Mouse (Mus musculus) layer of hippocampus, adult 9-11 months (tissue): ENCODE results near the gene Cacnb3.

Experiments used
- DNase-seq: peaks from one replicate; pipeline ENCODE4 v3.0.0; 2022

Cacnb3 gene

DNA sequence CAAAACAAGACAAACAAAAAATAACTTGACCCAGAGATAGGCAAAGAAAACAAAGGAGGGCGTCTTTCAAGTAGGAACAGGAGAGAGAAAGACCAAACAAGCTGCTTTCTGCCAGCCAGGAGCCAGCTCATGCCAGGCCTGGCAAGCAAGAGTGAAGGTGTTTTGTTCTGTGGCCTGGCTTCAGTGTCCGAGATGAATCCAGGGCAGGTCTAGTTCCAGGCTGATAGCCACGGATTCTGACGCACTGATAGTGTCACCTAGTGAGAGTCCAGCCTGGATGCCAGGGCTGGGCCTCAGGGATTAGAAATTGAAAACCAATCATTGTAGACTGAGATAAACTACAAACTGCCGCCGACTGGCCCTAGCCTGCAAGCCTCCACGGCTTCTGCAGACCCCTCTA, 47.3 kb downstream of the Cacnb3 start:
- DNase-seq: no peak

GRCm38 (mm10) chr15:98680660-98681059, 50.0 kb downstream of the Cacnb3 start:
- DNase-seq: no peak

DNA sequence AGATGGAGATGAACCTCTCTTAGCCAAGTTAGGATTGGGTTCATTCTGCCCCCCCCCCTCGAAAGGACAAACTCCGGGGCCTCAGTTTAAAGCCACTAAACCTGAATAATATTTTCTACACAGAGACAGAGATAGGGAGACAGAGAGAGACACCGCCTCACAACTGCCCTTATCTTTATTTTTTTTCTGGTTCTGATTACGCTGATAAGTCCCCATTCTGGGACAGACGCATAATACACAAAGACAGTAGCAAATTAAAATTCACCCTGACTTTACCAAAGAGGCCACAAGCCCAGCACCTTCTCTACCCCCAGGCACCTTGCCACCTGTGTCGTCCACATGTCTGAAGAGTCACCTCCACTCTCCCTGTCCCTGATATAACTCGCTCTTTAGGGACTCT, 51.0 kb downstream of the Cacnb3 start:
- no peak for DNase-seq

- no peak for DNase-seq
Observed at GRCm38 (mm10) chr15:98683177-98683576, 52.5 kb downstream of the Cacnb3 start.

GRCm38 (mm10) chr15:98683746-98684145, 53.1 kb downstream of the Cacnb3 start:
- DNase-seq: no peak

DNA sequence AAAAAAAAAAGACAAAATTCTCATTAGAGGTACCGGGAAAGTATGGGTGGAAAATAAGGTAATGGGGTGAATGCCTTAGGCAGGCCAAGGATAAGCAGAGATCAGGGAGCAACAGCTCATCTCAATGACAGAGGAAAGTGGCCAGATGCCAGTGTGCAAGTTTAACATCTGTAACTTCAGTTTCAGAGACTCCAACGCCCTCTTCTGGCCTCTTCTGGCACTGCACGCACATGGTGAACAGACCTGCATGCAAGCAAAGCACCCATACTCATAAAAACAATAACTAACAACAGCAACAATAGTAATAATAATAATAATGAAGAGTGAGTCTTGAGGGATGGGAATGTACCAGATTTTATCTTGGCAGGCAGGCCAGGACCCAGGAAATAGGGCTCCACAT, 55.3 kb downstream of the Cacnb3 start:
- DNase-seq: no peak

GRCm38 (mm10) chr15:98689682-98690081, 59.0 kb downstream of the Cacnb3 start:
- no peak for DNase-seq

- DNase-seq: no peak
Observed at GRCm38 (mm10) chr15:98691486-98692147, 61.0 kb downstream of the Cacnb3 start.

DNA sequence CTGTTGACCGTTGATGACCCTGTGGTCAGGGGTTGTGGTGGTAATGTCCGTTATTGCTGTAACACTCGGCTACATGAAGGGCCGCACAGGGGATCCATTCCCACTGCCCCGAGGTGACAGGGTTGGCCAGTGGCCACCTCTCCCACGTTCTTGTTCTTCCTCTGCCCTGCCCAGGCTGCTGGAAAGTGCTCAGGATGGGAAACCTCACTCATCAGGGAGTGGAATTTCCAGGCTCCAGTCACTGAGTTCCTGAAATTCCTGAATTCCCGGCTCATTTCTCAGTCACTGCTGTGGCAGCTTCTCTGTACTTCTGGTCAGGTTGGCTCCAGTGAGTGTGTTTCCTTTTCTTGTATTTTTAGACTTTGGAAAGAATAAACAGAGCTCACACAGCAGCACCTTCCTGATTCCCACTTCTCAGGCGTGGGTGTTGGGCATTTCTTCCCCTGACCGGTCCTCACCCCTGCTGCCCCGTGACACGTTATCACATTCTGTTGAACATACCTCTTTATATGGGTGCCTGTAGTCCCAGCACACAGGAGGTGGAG, 61.6 kb downstream of the Cacnb3 start:
- no peak for DNase-seq
